Mouse (Mus musculus) cortical plate, adult 2 months (tissue): ENCODE measurements around the gene Ifna12. TPM values are rescaled to one million over a fixed set of nuclear protein-coding genes. Genes with fewer than 3 reads are reported as not detected.
"Not testable (repeated sequence)": the region's sequence is repeated elsewhere in the genome, so short reads cannot be mapped to it uniquely, and the experiment has no call there.

ENCODE experiments used
- H3K27ac ChIP-seq: fragments of 200-500 bp; 2 replicates; pipeline ENCODE4 v1.5.1; 2012; ENCODE audit warnings: low read length, control low read depth, inconsistent platforms; ENCODE audit not compliant: insufficient read depth
- H3K4me1 ChIP-seq: fragments of 200-500 bp; 2 replicates; pipeline ENCODE4 v1.6.1; 2011; ENCODE audit warnings: low read length; ENCODE audit not compliant: control insufficient read depth, insufficient read depth
- H3K4me3 ChIP-seq: fragments of 200-500 bp; 2 replicates; pipeline ENCODE4 v1.5.1; 2011; ENCODE audit warnings: mild to moderate bottlenecking, low read length, control low read depth; ENCODE audit not compliant: insufficient read depth
- CTCF ChIP-seq: fragments of 200-500 bp; IDR thresholded peaks from 2 replicates; pipeline ENCODE4 v1.5.1; 2011; ENCODE audit warnings: mild to moderate bottlenecking, control low read depth, low read length; ENCODE audit not compliant: insufficient read depth; ENCODE audit errors: extremely low read depth
- POLR2A ChIP-seq: fragments of 200-500 bp; IDR thresholded peaks from 2 replicates; pipeline ENCODE4 v1.6.1; 2011; ENCODE audit warnings: mild to moderate bottlenecking, low read length, control low read depth; ENCODE audit not compliant: insufficient read depth; ENCODE audit errors: extremely low read depth
- polyA plus RNA-seq: library from polyadenylated mRNA; depleted of rRNA; stranded (reverse); fragments of >200 nt; gene quantifications from 2 replicates; pipeline ENCODE4 v1.2.3, GENCODE M21; 2012; rRNA removed

Ifna12 gene
- polyA plus RNA-seq, result not detected in 2 replicates

DNA sequence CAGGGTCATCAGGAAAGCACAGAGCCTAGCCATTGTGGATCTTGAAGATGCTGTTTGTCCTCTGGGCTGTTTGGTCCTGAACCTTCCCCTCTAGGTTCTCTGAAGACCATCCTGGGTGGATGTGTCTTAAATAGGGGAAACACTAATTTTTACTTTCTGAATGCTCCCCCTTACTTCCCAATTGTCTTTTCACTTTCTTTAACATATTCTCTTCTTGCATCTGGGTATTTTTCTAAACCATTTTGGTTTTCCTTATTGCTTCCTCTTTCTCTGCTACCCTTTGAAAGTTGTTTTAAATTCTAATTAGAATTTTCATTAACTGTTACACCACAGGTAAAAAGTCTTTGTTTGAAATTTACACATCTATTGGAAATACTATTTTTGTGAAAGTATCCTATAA, at the start of gene Ifna12:
Gene Ifna12 (minus strand): TSS at position 101 of the 400 bp plus-strand sequence.
- Histone ChIP-seq H3K27ac (no peak within 1 kb of the TSS), H3K4me3 (no peak within 1 kb of the TSS), H3K4me1 (no peaks in the 10 kb centered on the region)
- TF ChIP-seq CTCF (no peak), POLR2A (no peak)

- H3K4me1 ChIP-seq, result no peaks in the 10 kb centered on the region
- H3K27ac ChIP-seq, result no peak within 1 kb of the TSS
- TF ChIP-seq CTCF (no peak), POLR2A (no peak)
- H3K4me3 ChIP-seq, result no peak within 1 kb of the TSS
Observed at GRCm38 (mm10) chr4:88644359-88644758, 41.2 kb upstream of the Ifna12 start, which contains the start of gene Ifna13. Gene Ifna13, minus strand, starts transcription at chr4:88644459.

DNA sequence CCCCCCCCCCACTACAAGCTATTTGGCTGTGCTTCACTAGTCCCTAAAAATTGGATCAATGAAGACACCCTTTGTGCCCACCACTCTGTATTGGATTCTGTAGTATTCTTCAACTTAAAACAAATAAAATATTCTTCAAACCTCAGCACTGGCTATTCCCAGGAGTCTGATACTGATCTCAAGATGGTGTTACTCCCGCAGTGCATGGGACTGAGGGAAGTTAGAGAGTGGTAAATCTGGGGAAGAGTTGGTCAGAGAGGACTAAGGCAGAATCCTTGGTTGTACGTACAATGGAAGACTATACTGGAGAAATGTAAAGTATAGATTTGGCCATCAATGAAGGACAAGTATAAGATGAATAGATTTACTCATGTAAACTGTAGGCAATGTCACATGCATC, 39.4 kb upstream of the Ifna12 start:
- Histone ChIP-seq H3K4me1 (no peaks in the 10 kb centered on the region), H3K4me3 (no peak overlapping the region), H3K27ac (no peak overlapping the region)
- TF ChIP-seq POLR2A (no peak), CTCF (no peak)

DNA sequence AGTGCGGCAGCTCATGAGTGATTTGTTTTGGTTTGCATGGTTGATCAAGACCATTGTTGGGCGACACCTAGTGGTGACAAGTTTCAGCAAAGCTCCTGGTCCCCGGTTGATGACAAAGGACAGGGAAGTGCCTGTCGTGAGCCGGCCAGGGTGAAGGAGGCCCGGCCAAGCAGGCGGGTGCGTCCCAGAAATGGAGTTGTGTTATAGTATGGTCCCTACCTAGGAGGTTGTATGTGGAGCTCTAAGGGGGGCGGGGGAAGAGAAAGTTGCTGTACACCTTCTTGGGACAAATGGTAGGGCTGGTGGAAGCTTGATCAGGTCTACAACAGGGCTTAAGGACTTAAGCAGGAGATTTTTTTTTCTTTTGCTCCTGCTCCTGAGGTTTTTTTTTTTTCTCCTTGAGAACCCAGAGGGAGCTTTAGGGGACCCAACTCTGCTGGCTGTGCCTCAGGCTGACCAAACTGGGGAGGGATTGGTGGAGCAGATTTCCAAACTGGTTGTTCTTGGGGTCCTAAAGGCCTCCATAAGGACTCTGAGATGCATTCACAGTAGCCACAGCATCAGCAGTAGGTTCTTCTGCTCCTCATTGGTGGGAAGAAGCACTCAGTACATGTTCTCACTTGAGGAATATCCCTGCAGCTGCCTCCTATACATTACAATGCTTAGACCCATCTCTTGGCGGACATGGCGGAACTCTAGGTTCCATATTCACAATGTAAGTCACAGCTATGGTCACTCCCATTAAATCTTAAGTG, 38.1 kb upstream of the Ifna12 start:
- Histone ChIP-seq H3K4me1 (no peaks in the 10 kb centered on the region), H3K4me3 (peak overlapping the region; percentile 31), H3K27ac (no peak overlapping the region)
- TF ChIP-seq CTCF (peak; percentile 75), POLR2A (no peak)

- Histone ChIP-seq H3K4me1 (no peaks in the 10 kb centered on the region), H3K27ac (no peak overlapping the region), H3K4me3 (peak overlapping the region; percentile 31)
- TF ChIP-seq CTCF, result no peak
- TF ChIP-seq POLR2A, result no peak
Observed at GRCm38 (mm10) chr4:88640704-88641076, 37.5 kb upstream of the Ifna12 start.

DNA sequence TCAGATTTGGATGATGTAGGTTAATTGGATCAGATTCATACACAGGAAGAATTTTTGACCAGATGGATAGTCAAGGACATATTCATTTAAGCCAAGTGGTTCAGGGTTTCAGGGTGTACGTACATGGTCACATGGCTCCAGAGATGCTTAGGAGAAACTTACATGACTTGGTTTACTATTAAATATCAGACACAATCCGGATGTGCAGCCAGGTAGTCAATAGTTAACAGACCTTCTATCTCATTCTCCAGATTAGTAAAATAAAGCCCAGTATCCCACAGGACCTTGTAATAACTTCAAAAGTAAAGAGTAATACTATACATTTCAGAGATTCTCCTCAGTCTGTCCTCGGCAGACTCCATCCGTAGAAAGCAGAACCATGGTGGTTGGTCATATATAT, 31.1 kb upstream of the Ifna12 start, which contains the start of gene C87499:
Gene C87499 (minus strand): TSS at position 101 of the 400 bp plus-strand sequence.
- no peak for TF ChIP-seq POLR2A
- TF ChIP-seq CTCF, result no peak
- Histone ChIP-seq H3K4me1 (no peaks in the 10 kb centered on the region), H3K27ac (no peak within 1 kb of the TSS), H3K4me3 (no peak within 1 kb of the TSS)

DNA sequence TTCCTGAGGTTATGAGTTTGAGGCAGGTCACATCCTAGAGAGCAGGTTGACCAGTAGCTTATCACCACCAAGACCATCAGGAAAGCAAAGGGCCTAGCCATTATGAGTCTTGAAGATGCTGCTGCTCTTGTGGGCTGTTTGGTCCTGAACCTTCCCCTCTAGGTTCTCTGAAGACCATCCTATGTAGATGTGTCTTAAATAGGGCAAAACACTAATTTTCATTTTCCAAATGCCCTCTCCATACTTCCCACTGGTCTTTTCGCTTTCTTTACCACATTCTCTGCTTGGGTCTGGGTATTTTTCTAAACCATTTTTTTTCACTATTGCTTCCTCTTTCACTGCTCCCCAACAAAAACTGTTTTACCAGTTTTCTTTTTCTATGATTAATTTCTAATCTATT, 10.9 kb downstream of the Ifna12 start, which contains the start of gene Ifna9:
Gene Ifna9 (minus strand): TSS at position 101 of the 400 bp plus-strand sequence.
- Histone ChIP-seq H3K4me3 (no peak within 1 kb of the TSS), H3K4me1 (no peaks in the 10 kb centered on the region), H3K27ac (no peak within 1 kb of the TSS)
- TF ChIP-seq CTCF, result no peak
- TF ChIP-seq POLR2A, result no peak

DNA sequence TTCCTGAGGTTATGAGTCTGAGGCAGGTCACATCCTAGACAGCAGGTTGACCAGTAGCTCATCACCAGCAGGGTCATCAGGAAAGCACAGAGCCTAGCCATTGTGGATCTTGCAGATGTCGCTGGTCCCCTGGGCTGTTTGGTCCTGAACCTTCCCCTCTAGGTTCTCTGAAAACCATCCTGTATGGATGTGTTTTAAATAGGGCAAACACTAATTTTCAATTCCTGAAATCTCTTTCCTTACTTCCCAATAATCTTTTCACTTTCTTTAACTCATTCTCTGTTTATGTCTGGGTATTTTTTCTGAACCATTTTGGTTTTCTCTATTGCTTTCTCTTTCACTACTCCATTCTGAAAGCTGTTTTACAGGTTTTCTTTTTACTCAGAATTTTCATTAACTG, 31.5 kb downstream of the Ifna12 start, which contains the start of gene Ifna14:
Gene Ifna14 (minus strand): TSS at position 101 of the 400 bp plus-strand sequence.
- TF ChIP-seq CTCF (no peak), POLR2A (no peak)
- Histone ChIP-seq H3K27ac (no peak within 1 kb of the TSS), H3K4me3 (no peak within 1 kb of the TSS), H3K4me1 (no peaks in the 10 kb centered on the region)

DNA sequence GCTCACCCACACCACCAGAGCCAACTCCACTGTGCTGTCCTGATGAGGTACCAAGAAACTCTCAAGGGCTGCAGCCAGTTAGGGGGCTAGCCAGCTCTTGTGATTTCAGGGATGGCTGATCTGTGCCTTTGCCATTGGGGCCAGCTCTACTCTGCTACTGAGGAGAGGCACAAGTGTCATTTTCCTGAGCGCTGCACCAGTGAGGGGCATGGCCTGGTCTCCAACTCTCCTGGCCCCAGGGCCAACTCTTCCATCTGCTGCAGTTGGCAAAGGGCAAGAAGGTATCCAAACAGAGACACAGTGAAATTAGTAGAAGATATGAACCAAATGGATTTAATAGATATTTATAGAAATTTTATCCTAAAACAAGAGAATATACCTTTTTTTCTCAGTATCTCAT, 41.4 kb downstream of the Ifna12 start:
- no peak for TF ChIP-seq POLR2A
- TF ChIP-seq CTCF, result no peak
- H3K4me3 ChIP-seq, result no peak overlapping the region
- no peak overlapping the region for H3K27ac ChIP-seq
- no peaks in the 10 kb centered on the region for H3K4me1 ChIP-seq

- H3K27ac ChIP-seq, H3K4me1 ChIP-seq, H3K4me3 ChIP-seq: not testable (repeated sequence)
Observed at GRCm38 (mm10) chr4:88558145-88558544, 45.0 kb downstream of the Ifna12 start, which contains the start of gene Ifna15. Gene Ifna15, minus strand, starts transcription at chr4:88558245.

Other genes with a start within 250 kb of the Ifna12 start
- gene Hacd4, start 164.4 kb downstream of the Ifna12 start, polyA plus RNA-seq, result 1.1 and 1.2 TPM in 2 replicates
- not detected in 2 replicates for gene Ifnb1, start 80.6 kb downstream of the Ifna12 start, polyA plus RNA-seq
- gene Ifna15, start 45.1 kb downstream of the Ifna12 start, polyA plus RNA-seq, result not detected in 2 replicates
- not detected in 2 replicates for gene Ifna14, start 31.6 kb downstream of the Ifna12 start, polyA plus RNA-seq
- not detected in 2 replicates for gene Ifna9, start 11.0 kb downstream of the Ifna12 start, polyA plus RNA-seq
- gene C87499, start 31.0 kb upstream of the Ifna12 start, polyA plus RNA-seq, result not detected in 2 replicates
- gene Ifna13, start 41.1 kb upstream of the Ifna12 start, polyA plus RNA-seq, result not detected in 2 replicates
- gene Ifna16, start 73.5 kb upstream of the Ifna12 start, polyA plus RNA-seq, result not detected in 2 replicates
- gene Ifna2, start 80.5 kb upstream of the Ifna12 start, polyA plus RNA-seq, result not detected in 2 replicates
- gene Ifnab, start 88.0 kb upstream of the Ifna12 start, polyA plus RNA-seq, result not detected in 2 replicates
- 0.61 and 1.2 TPM in 2 replicates for gene Gm26566, start 118.4 kb upstream of the Ifna12 start, polyA plus RNA-seq
- 38.5 and 40.5 TPM in 2 replicates for gene Klhl9, start 119.1 kb upstream of the Ifna12 start, polyA plus RNA-seq
- not detected in 2 replicates for gene Gm13271, start 151.5 kb upstream of the Ifna12 start, polyA plus RNA-seq
- not detected in 2 replicates for gene Gm13283, start 156.7 kb upstream of the Ifna12 start, polyA plus RNA-seq
- gene Gm13290, start 170.5 kb upstream of the Ifna12 start, polyA plus RNA-seq, result not detected in 2 replicates
- gene Gm13289, start 173.5 kb upstream of the Ifna12 start, polyA plus RNA-seq, result not detected in 2 replicates
- not detected in 2 replicates for gene Gm13272, start 176.5 kb upstream of the Ifna12 start, polyA plus RNA-seq
- gene Ifnz, start 178.8 kb upstream of the Ifna12 start, polyA plus RNA-seq, result not detected in 2 replicates
- gene Gm13276, start 182.3 kb upstream of the Ifna12 start, polyA plus RNA-seq, result not detected in 2 replicates
- not detected in 2 replicates for gene Gm13277, start 185.3 kb upstream of the Ifna12 start, polyA plus RNA-seq
- not detected in 2 replicates for gene Gm13278, start 188.2 kb upstream of the Ifna12 start, polyA plus RNA-seq
- not detected in 2 replicates for gene Gm13275, start 191.1 kb upstream of the Ifna12 start, polyA plus RNA-seq
- not detected in 2 replicates for gene Gm13279, start 194.0 kb upstream of the Ifna12 start, polyA plus RNA-seq
- gene Gm13285, start 196.3 kb upstream of the Ifna12 start, polyA plus RNA-seq, result not detected in 2 replicates
- not detected in 2 replicates for gene Gm13287, start 199.9 kb upstream of the Ifna12 start, polyA plus RNA-seq
- gene Gm13288, start 202.2 kb upstream of the Ifna12 start, polyA plus RNA-seq, result not detected in 2 replicates
- gene Ifna7, start 212.9 kb upstream of the Ifna12 start, polyA plus RNA-seq, result not detected in 2 replicates
- not detected in 2 replicates for gene Ifna11, start 216.6 kb upstream of the Ifna12 start, polyA plus RNA-seq
- not detected in 2 replicates for gene Ifna6, start 224.0 kb upstream of the Ifna12 start, polyA plus RNA-seq
- not detected in 2 replicates for gene Ifna5, start 232.1 kb upstream of the Ifna12 start, polyA plus RNA-seq
- not detected in 2 replicates for gene Ifna4, start 238.5 kb upstream of the Ifna12 start, polyA plus RNA-seq
- not detected in 2 replicates for gene Ifna1, start 246.7 kb upstream of the Ifna12 start, polyA plus RNA-seq